Mouse (Mus musculus): ENCODE measurements around the gene Zfp52. TPM values are rescaled to one million over a fixed set of nuclear protein-coding genes. Genes with fewer than 3 reads are reported as not detected.

Zfp52 gene
- 0.88 and 1.0 TPM in 2 replicates for polyA plus RNA-seq (2021; fragmentation: Nextera tagmentation)
- long read RNA-seq, experiment 1, transcript Zfp52-202 (5 exons, 3,164 nt) = major isoform, 14 of 15 reads
- long read RNA-seq, experiment 1, partial matches to known transcripts = 0 of 15 reads
- long read RNA-seq, experiment 1, other reads (novel, unspliced or antisense) = 1 of 15 reads
- long read RNA-seq, experiment 2, partial matches to known transcripts = 0 of 3 reads
- long read RNA-seq, experiment 2, other reads (novel, unspliced or antisense) = 1 of 3 reads

GRCm38 (mm10) chr17:21535096-21536001 lies at the start of gene Zfp52:
TSS of gene Zfp52 (plus strand) at chr17:21535539.

GRCm38 (mm10) chr17:21488760-21489499 lies 46.4 kb upstream of the Zfp52 start, which contains the start of gene Zfp53:
TSS of gene Zfp53 (plus strand) at chr17:21488998.

DNA sequence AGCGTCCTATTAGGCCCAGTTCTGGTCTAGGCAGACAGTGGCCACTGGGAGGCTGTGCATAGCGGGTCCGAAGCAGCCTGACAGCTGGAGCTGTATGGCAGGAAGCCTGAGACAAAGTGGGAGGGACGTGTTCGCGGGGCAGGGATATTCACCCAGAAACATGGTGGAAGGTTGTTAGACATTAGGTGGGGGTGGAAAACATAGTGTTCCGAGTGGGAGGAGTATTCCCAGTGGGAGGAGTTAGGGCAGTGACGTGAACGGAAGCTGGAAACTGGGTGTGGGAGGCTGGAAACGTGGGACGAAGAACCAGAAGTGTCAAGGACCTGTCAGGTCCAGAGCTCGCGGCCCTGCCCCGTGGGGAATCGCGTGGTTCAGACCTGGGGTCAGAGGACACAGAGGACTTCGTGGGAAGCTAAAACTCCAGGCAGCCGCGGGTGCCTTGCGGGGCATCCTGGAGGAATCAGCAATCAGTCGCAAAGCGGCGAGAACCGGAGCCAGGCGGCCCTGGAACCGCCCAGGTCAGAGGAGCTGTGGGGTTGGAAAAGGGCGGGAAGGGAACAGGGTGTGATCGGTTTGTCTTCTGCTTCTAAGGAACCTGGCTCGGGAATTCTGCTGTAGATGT lies 31.5 kb downstream of the Zfp52 start, which contains the start of gene Zfp948:
Gene Zfp948 (plus strand): TSS at position 281 of the 622 bp plus-strand sequence.

Other genes with a start within 250 kb of the Zfp52 start
- gene Vmn1r237, start 223.7 kb upstream of the Zfp52 start, polyA plus RNA-seq (2021; fragmentation: Nextera tagmentation) = not detected in 2 replicates
- gene Zfp677, start 151.8 kb upstream of the Zfp52 start, polyA plus RNA-seq (2021; fragmentation: Nextera tagmentation) = 0.80 and 1.1 TPM in 2 replicates
- gene Zfp54, start 112.3 kb upstream of the Zfp52 start, polyA plus RNA-seq (2021; fragmentation: Nextera tagmentation) = 1.3 and 1.7 TPM in 2 replicates
- gene Zfp51, start 85.2 kb upstream of the Zfp52 start, polyA plus RNA-seq (2021; fragmentation: Nextera tagmentation) = 3.5 and 3.7 TPM in 2 replicates
- gene Zfp53, start 46.5 kb upstream of the Zfp52 start, polyA plus RNA-seq (2021; fragmentation: Nextera tagmentation) = 1.9 and 3.5 TPM in 2 replicates
- 3.8 and 4.1 TPM in 2 replicates for gene Zfp948, start 31.5 kb downstream of the Zfp52 start, polyA plus RNA-seq (2021; fragmentation: Nextera tagmentation)
- gene Zfp983, start 115.1 kb downstream of the Zfp52 start, polyA plus RNA-seq (2021; fragmentation: Nextera tagmentation) = 3.0 and 3.2 TPM in 2 replicates
- 1.6 and 2.8 TPM in 2 replicates for gene Gm10226, start 156.3 kb downstream of the Zfp52 start, polyA plus RNA-seq (2021; fragmentation: Nextera tagmentation)
- 1.9 and 2.8 TPM in 2 replicates for gene Zfp760, start 172.2 kb downstream of the Zfp52 start, polyA plus RNA-seq (2021; fragmentation: Nextera tagmentation)
- gene Zfp229, start 195.3 kb downstream of the Zfp52 start, polyA plus RNA-seq (2021; fragmentation: Nextera tagmentation) = 0.64 and 0.78 TPM in 2 replicates

Data from left cerebral cortex, adult 6 months (tissue).